Mouse (Mus musculus): ENCODE measurements around the gene Slc35e3. TPM values are rescaled to one million over a fixed set of nuclear protein-coding genes. Genes with fewer than 3 reads are reported as not detected.
A peak's percentile ranks its signal among the peaks of the same experiment; 100 is the strongest.

The Slc35e3 gene
- 6.7 and 7.2 TPM in 2 replicates for polyA plus RNA-seq (2015; fragmentation: Nextera tagmentation; extraction: Ambion mirVana)

GRCm38 (mm10) chr10:117746297-117746883 lies at the start of gene Slc35e3:
Gene Slc35e3, minus strand, starts transcription at chr10:117746365.
- Histone ChIP-seq H3K36me3 (ENCODE audit: control insufficient read depth, insufficient read depth) (peaks cover 20% of the 10 kb centered on the region), H3K9me3 (replicated peaks; ENCODE audit: control insufficient read depth, low read length) (no peaks in the 10 kb centered on the region; the same call in 1 of the 2 replicates), H3K27me3 (ENCODE audit: control insufficient read depth, insufficient read depth, low read length) (no peaks in the 10 kb centered on the region), H3K4me1 (ENCODE audit: control insufficient read depth, insufficient read depth, low read length) (0 out of 2 replicates have a peak, but pooled peaks cover 6% of the 10 kb centered on the region), H3K4me2 (ENCODE audit: low read depth, low read length) (peak within 1 kb of the TSS; percentile 67), H3K4me3 (ENCODE audit: low read length) (peak within 1 kb of the TSS; percentile 56), H3K9ac (ENCODE audit: low read length) (peak within 1 kb of the TSS; percentile 60), H3K27ac (ENCODE audit: low read length) (peak within 1 kb of the TSS; percentile 66)
- peak; percentile 96 for ATAC-seq (replicated peaks; ENCODE audit: extremely low read depth, insufficient read depth, low FRiP score)
- WGBS: 12% methylated on average over 46 of the region's 46 CpGs

- Histone ChIP-seq H3K27me3 (ENCODE audit: control insufficient read depth, insufficient read depth, low read length) (no peaks in the 10 kb centered on the region), H3K27ac (ENCODE audit: low read length) (no peak overlapping the region)
- no peak for ATAC-seq (replicated peaks; ENCODE audit: extremely low read depth, insufficient read depth, low FRiP score)
These were observed 49.0 kb upstream of the Slc35e3 start for GRCm38 (mm10) chr10:117795206-117795605.

GRCm38 (mm10) chr10:117793436-117794030 lies 47.4 kb upstream of the Slc35e3 start:
- Histone ChIP-seq H3K4me1 (ENCODE audit: control insufficient read depth, insufficient read depth, low read length) (peaks cover 11% of the 10 kb centered on the region), H3K27ac (ENCODE audit: low read length) (peak overlapping the region; percentile 87), H3K4me2 (ENCODE audit: low read depth, low read length) (peak overlapping the region; percentile 79), H3K36me3 (ENCODE audit: control insufficient read depth, insufficient read depth) (no peaks in the 10 kb centered on the region), H3K27me3 (ENCODE audit: control insufficient read depth, insufficient read depth, low read length) (no peaks in the 10 kb centered on the region), H3K4me3 (ENCODE audit: low read length) (no peak overlapping the region; the same call in 1 of the 2 replicates), H3K9me3 (replicated peaks; ENCODE audit: control insufficient read depth, low read length) (peaks cover 4% of the 10 kb centered on the region; the same call in 1 of the 2 replicates), H3K9ac (ENCODE audit: low read length) (no peak overlapping the region; the same call in 1 of the 2 replicates)
- no peak for ATAC-seq (replicated peaks; ENCODE audit: extremely low read depth, insufficient read depth, low FRiP score)
- WGBS: 51% methylated on average over 11 of the region's 11 CpGs

More at GRCm38 (mm10) chr10:117795206-117795605, 49.0 kb upstream of the Slc35e3 start:
- no peaks in the 10 kb centered on the region for H3K36me3 ChIP-seq (ENCODE audit: control insufficient read depth, insufficient read depth)
- no peak overlapping the region for H3K4me3 ChIP-seq (ENCODE audit: low read length)
- H3K9ac ChIP-seq (ENCODE audit: low read length): no peak overlapping the region
- H3K4me2 ChIP-seq (ENCODE audit: low read depth, low read length): no peak overlapping the region
- H3K9me3 ChIP-seq (replicated peaks; ENCODE audit: control insufficient read depth, low read length): peaks cover 4% of the 10 kb centered on the region; the same call in 1 of the 2 replicates
- peaks cover 11% of the 10 kb centered on the region for H3K4me1 ChIP-seq (ENCODE audit: control insufficient read depth, insufficient read depth, low read length)
- 78% methylated on average over 4 of the region's 4 CpGs for WGBS

GRCm38 (mm10) chr10:117792141-117793091 lies 46.3 kb upstream of the Slc35e3 start, which contains the start of gene Nup107:
Gene Nup107, minus strand, starts transcription at chr10:117792705.
- Histone ChIP-seq H3K4me2 (ENCODE audit: low read depth, low read length) (peak within 1 kb of the TSS; percentile 95), H3K9ac (ENCODE audit: low read length) (peak within 1 kb of the TSS; percentile 90), H3K9me3 (replicated peaks; ENCODE audit: control insufficient read depth, low read length) (peaks cover 4% of the 10 kb centered on the region; the same call in 1 of the 2 replicates), H3K27me3 (ENCODE audit: control insufficient read depth, insufficient read depth, low read length) (no peaks in the 10 kb centered on the region), H3K4me1 (ENCODE audit: control insufficient read depth, insufficient read depth, low read length) (peaks cover 11% of the 10 kb centered on the region), H3K27ac (ENCODE audit: low read length) (peak within 1 kb of the TSS; percentile 87), H3K36me3 (ENCODE audit: control insufficient read depth, insufficient read depth) (peaks cover 6% of the 10 kb centered on the region; the same call in 1 of the 2 replicates), H3K4me3 (ENCODE audit: low read length) (peak within 1 kb of the TSS; percentile 99)
- ATAC-seq (replicated peaks; ENCODE audit: extremely low read depth, insufficient read depth, low FRiP score): peak; percentile 98
- WGBS: under 1% methylated on average over 75 of the region's 75 CpGs

- peak overlapping the region; percentile 95; the same call in 1 of the 2 replicates for H3K4me2 ChIP-seq (ENCODE audit: low read depth, low read length)
- ATAC-seq (replicated peaks; ENCODE audit: extremely low read depth, insufficient read depth, low FRiP score): no peak
- H3K4me3 ChIP-seq (ENCODE audit: low read length): no peak overlapping the region
- H3K27me3 ChIP-seq (ENCODE audit: control insufficient read depth, insufficient read depth, low read length): no peaks in the 10 kb centered on the region
- peaks cover 15% of the 10 kb centered on the region for H3K36me3 ChIP-seq (ENCODE audit: control insufficient read depth, insufficient read depth)
- 89% methylated on average over 2 of the region's 2 CpGs for WGBS
- peaks cover under 1% of the 10 kb centered on the region; the same call in 1 of the 2 replicates for H3K9me3 ChIP-seq (replicated peaks; ENCODE audit: control insufficient read depth, low read length)
- peaks cover 11% of the 10 kb centered on the region for H3K4me1 ChIP-seq (ENCODE audit: control insufficient read depth, insufficient read depth, low read length)
- no peak overlapping the region for H3K27ac ChIP-seq (ENCODE audit: low read length)
- H3K9ac ChIP-seq (ENCODE audit: low read length): no peak overlapping the region; the same call in 1 of the 2 replicates
These were observed 45.0 kb upstream of the Slc35e3 start for GRCm38 (mm10) chr10:117791171-117791470.

GRCm38 (mm10) chr10:117790421-117791170 lies 44.4 kb upstream of the Slc35e3 start:
- peaks cover 17% of the 10 kb centered on the region for H3K36me3 ChIP-seq (ENCODE audit: control insufficient read depth, insufficient read depth)
- ATAC-seq (replicated peaks; ENCODE audit: extremely low read depth, insufficient read depth, low FRiP score): no peak
- no peaks in the 10 kb centered on the region for H3K27me3 ChIP-seq (ENCODE audit: control insufficient read depth, insufficient read depth, low read length)
- H3K27ac ChIP-seq (ENCODE audit: low read length): no peak overlapping the region
- H3K9ac ChIP-seq (ENCODE audit: low read length): no peak overlapping the region
- H3K4me3 ChIP-seq (ENCODE audit: low read length): no peak overlapping the region
- no peaks in the 10 kb centered on the region for H3K9me3 ChIP-seq (replicated peaks; ENCODE audit: control insufficient read depth, low read length)
- no peak overlapping the region for H3K4me2 ChIP-seq (ENCODE audit: low read depth, low read length)
- 92% methylated on average over 17 of the region's 17 CpGs for WGBS
- peaks cover 11% of the 10 kb centered on the region for H3K4me1 ChIP-seq (ENCODE audit: control insufficient read depth, insufficient read depth, low read length)

GRCm38 (mm10) chr10:117790011-117790410 lies 43.8 kb upstream of the Slc35e3 start:
- Histone ChIP-seq H3K27me3 (ENCODE audit: control insufficient read depth, insufficient read depth, low read length) (no peaks in the 10 kb centered on the region), H3K9ac (ENCODE audit: low read length) (no peak overlapping the region), H3K36me3 (ENCODE audit: control insufficient read depth, insufficient read depth) (peaks cover 20% of the 10 kb centered on the region), H3K9me3 (replicated peaks; ENCODE audit: control insufficient read depth, low read length) (no peaks in the 10 kb centered on the region), H3K4me3 (ENCODE audit: low read length) (no peak overlapping the region), H3K27ac (ENCODE audit: low read length) (no peak overlapping the region), H3K4me1 (ENCODE audit: control insufficient read depth, insufficient read depth, low read length) (peaks cover 11% of the 10 kb centered on the region), H3K4me2 (ENCODE audit: low read depth, low read length) (no peak overlapping the region)
- ATAC-seq (replicated peaks; ENCODE audit: extremely low read depth, insufficient read depth, low FRiP score): no peak
- 87% methylated on average over 1 of the region's 1 CpGs for WGBS

- Histone ChIP-seq H3K9ac (ENCODE audit: low read length) (no peak overlapping the region), H3K27me3 (ENCODE audit: control insufficient read depth, insufficient read depth, low read length) (no peaks in the 10 kb centered on the region), H3K36me3 (ENCODE audit: control insufficient read depth, insufficient read depth) (peaks cover 51% of the 10 kb centered on the region), H3K4me3 (ENCODE audit: low read length) (no peak overlapping the region), H3K4me2 (ENCODE audit: low read depth, low read length) (no peak overlapping the region), H3K9me3 (replicated peaks; ENCODE audit: control insufficient read depth, low read length) (no peaks in the 10 kb centered on the region), H3K27ac (ENCODE audit: low read length) (no peak overlapping the region), H3K4me1 (ENCODE audit: control insufficient read depth, insufficient read depth, low read length) (no peaks in the 10 kb centered on the region)
- ATAC-seq (replicated peaks; ENCODE audit: extremely low read depth, insufficient read depth, low FRiP score): no peak
- WGBS: 86% methylated on average over 7 of the region's 7 CpGs
These were observed 38.5 kb upstream of the Slc35e3 start for GRCm38 (mm10) chr10:117784646-117785045.

Measured in heart, embryonic 16.5 days (tissue).